Mouse (Mus musculus) MEL (cell line): ENCODE results near the gene Eng. TPM values are rescaled to one million over a fixed set of nuclear protein-coding genes. Genes with fewer than 3 reads are reported as not detected.
A peak's percentile ranks its signal among the peaks of the same experiment; 100 is the strongest.

Experiments used
- DNase-seq: peaks from one replicate; pipeline ENCODE4 v3.0.0; 2011; ENCODE audit warnings: low read depth, low spot score
- H3K27ac ChIP-seq: 2 replicates; pipeline ENCODE4 v1.5.1; 2012; ENCODE audit warnings: low read depth, mild to moderate bottlenecking, control low read depth, low read length, moderate library complexity; ENCODE audit not compliant: control insufficient read depth
- H3K27me3 ChIP-seq, 2 experiments: fragments of 150-350 bp in 1 of 2; sonication (generic) in 1 of 2; 2 replicates each; pipeline ENCODE4 v1.6.1; 2012; ENCODE audit warnings: low read length in 2 of 2, mild to moderate bottlenecking in 2 of 2, improper control_type of control experiment in 1 of 2, moderate library complexity in 1 of 2; ENCODE audit not compliant: insufficient read depth in 2 of 2, control insufficient read depth in 1 of 2
- H3K36me3 ChIP-seq, 2 experiments: 2 replicates each; pipeline ENCODE4 v1.6.1; 2012 to 2014; ENCODE audit warnings: low read length in 2 of 2, improper control_type of control experiment in 1 of 2, inconsistent platforms in 1 of 2, mild to moderate bottlenecking in 1 of 2; ENCODE audit not compliant: insufficient read depth in 2 of 2, control insufficient read depth in 1 of 2
- H3K4me1 ChIP-seq, 2 experiments: fragments of 150-350 bp in 1 of 2; sonication (generic) in 1 of 2; 2 replicates each; pipeline ENCODE4 v1.6.1; 2012; ENCODE audit warnings: low read length in 2 of 2, improper control_type of control experiment in 1 of 2, mild to moderate bottlenecking in 1 of 2; ENCODE audit not compliant: insufficient read depth in 2 of 2, control insufficient read depth in 1 of 2
- H3K4me3 ChIP-seq, 2 experiments: fragments of 150-350 bp in 1 of 2; sonication (generic) in 1 of 2; 2 replicates each; pipeline ENCODE4 v1.5.1; 2012; ENCODE audit warnings: low read depth in 2 of 2, low read length in 2 of 2, mild to moderate bottlenecking in 2 of 2, moderate library complexity in 2 of 2, control low read depth in 1 of 2, improper control_type of control experiment in 1 of 2; ENCODE audit not compliant: control insufficient read depth in 1 of 2, insufficient read depth in 1 of 2
- H3K79me2 ChIP-seq: 2 replicates; pipeline ENCODE4 v1.6.1; 2012; ENCODE audit warnings: mild to moderate bottlenecking, low read length, moderate library complexity; ENCODE audit not compliant: control insufficient read depth, poor library complexity, insufficient read depth
- H3K9ac ChIP-seq: 2 replicates; pipeline ENCODE4 v1.6.1; 2012; ENCODE audit warnings: low read depth, mild to moderate bottlenecking, control low read depth, low read length, moderate library complexity; ENCODE audit not compliant: control insufficient read depth, poor library complexity, severe bottlenecking
- H3K9me3 ChIP-seq: fragments of 150-350 bp; sonication (generic); replicated peaks from 2 replicates; pipeline ENCODE4 v1.6.1; 2012; ENCODE audit warnings: mild to moderate bottlenecking, low read length, improper control_type of control experiment, moderate library complexity; ENCODE audit not compliant: insufficient read depth
- BHLHE40 ChIP-seq: IDR thresholded peaks from 2 replicates; pipeline ENCODE4 v1.6.1; 2012; ENCODE audit warnings: low read depth, mild to moderate bottlenecking, inconsistent platforms, low read length, improper control_type of control experiment, borderline replicate concordance
- CHD1 ChIP-seq: IDR thresholded peaks from 2 replicates; pipeline ENCODE4 v1.6.1; 2012; ENCODE audit warnings: low read depth, mild to moderate bottlenecking, inconsistent platforms, low read length, improper control_type of control experiment
- CHD2 ChIP-seq: IDR thresholded peaks from 2 replicates; pipeline ENCODE4 v1.6.1; 2011; ENCODE audit warnings: low read length, improper control_type of control experiment
- CTCF ChIP-seq, 3 experiments: IDR thresholded peaks in 2 of 3; conservative IDR thresholded peaks in 1 of 3; 2 replicates each; pipeline ENCODE4 v1.5.1; 2011 to 2012; ENCODE audit warnings: low read length in 3 of 3, low read depth in 2 of 3, mild to moderate bottlenecking in 2 of 3, improper control_type of control experiment in 1 of 3, inconsistent platforms in 1 of 3, mixed read lengths in 1 of 3, moderate library complexity in 1 of 3; ENCODE audit not compliant: control insufficient read depth in 1 of 3, insufficient read depth in 1 of 3, poor library complexity in 1 of 3, severe bottlenecking in 1 of 3
- E2F4 ChIP-seq: IDR thresholded peaks from 2 replicates; pipeline ENCODE4 v1.6.1; 2011; ENCODE audit warnings: low read depth, low read length, improper control_type of control experiment, borderline replicate concordance
- EP300 ChIP-seq, 2 experiments: IDR thresholded peaks; 2 replicates each; pipeline ENCODE4 v1.6.1; 2011; ENCODE audit warnings: improper control_type of control experiment in 2 of 2, low read length in 2 of 2, low read depth in 1 of 2, mild to moderate bottlenecking in 1 of 2
- ETS1 ChIP-seq: IDR thresholded peaks from 2 replicates; pipeline ENCODE4 v1.6.1; 2012; ENCODE audit warnings: low read depth, mild to moderate bottlenecking, inconsistent platforms, low read length, improper control_type of control experiment, moderate library complexity
- GABPA ChIP-seq: IDR thresholded peaks from 2 replicates; pipeline ENCODE4 v1.6.1; 2012; ENCODE audit warnings: low read depth, mild to moderate bottlenecking, inconsistent platforms, low read length, improper control_type of control experiment, moderate library complexity
- HCFC1 ChIP-seq: IDR thresholded peaks from 2 replicates; pipeline ENCODE4 v1.6.1; 2012; ENCODE audit warnings: low read depth, mild to moderate bottlenecking, inconsistent platforms, low read length, improper control_type of control experiment, moderate library complexity
- JUND ChIP-seq: IDR thresholded peaks from 2 replicates; pipeline ENCODE4 v1.6.1; 2011; ENCODE audit warnings: low read depth, mild to moderate bottlenecking, improper control_type of control experiment, low read length
- KAT2A ChIP-seq: conservative IDR thresholded peaks from 2 replicates; pipeline ENCODE4 v1.6.1; 2012; ENCODE audit warnings: low read depth, low read length, improper control_type of control experiment, inconsistent platforms
- MAFK ChIP-seq: IDR thresholded peaks from 2 replicates; pipeline ENCODE4 v1.6.1; 2011; ENCODE audit warnings: low read depth, mild to moderate bottlenecking, low read length, improper control_type of control experiment, borderline replicate concordance
- MAX ChIP-seq: IDR thresholded peaks from 2 replicates; pipeline ENCODE4 v1.6.1; 2011; ENCODE audit warnings: low read length, improper control_type of control experiment
- MAZ ChIP-seq: IDR thresholded peaks from 2 replicates; pipeline ENCODE4 v1.6.1; 2012; ENCODE audit warnings: low read depth, mild to moderate bottlenecking, inconsistent platforms, low read length, improper control_type of control experiment
- MEF2A ChIP-seq: IDR thresholded peaks from 2 replicates; pipeline ENCODE4 v1.6.1; 2014; ENCODE audit warnings: low read depth, mild to moderate bottlenecking, inconsistent platforms, low read length, improper control_type of control experiment; ENCODE audit not compliant: poor library complexity, insufficient replicate concordance, severe bottlenecking; ENCODE audit errors: extremely low read depth
- MXI1 ChIP-seq: IDR thresholded peaks from 2 replicates; pipeline ENCODE4 v1.6.1; 2011; ENCODE audit warnings: mild to moderate bottlenecking, low read depth, low read length, improper control_type of control experiment
- MYB ChIP-seq: IDR thresholded peaks from 2 replicates; pipeline ENCODE4 v1.6.1; 2011; ENCODE audit warnings: mild to moderate bottlenecking, low read depth, low read length, improper control_type of control experiment
- MYC ChIP-seq: IDR thresholded peaks from 2 replicates; pipeline ENCODE4 v1.6.1; 2011; ENCODE audit warnings: low read depth, mild to moderate bottlenecking, low read length, improper control_type of control experiment, moderate library complexity
- NELFE ChIP-seq: IDR thresholded peaks from 2 replicates; pipeline ENCODE4 v1.6.1; 2011; ENCODE audit warnings: low read depth, low read length, improper control_type of control experiment
- NRF1 ChIP-seq: IDR thresholded peaks from 2 replicates; pipeline ENCODE4 v1.6.1; 2014; ENCODE audit warnings: low read depth, mild to moderate bottlenecking, inconsistent platforms, low read length, improper control_type of control experiment, moderate library complexity; ENCODE audit not compliant: poor library complexity, insufficient read depth, severe bottlenecking
- POLR2A ChIP-seq, 2 experiments: IDR thresholded peaks; 2 replicates each; pipeline ENCODE4 v1.6.1; 2011 to 2012; ENCODE audit warnings: low read length in 2 of 2, mild to moderate bottlenecking in 2 of 2, control low read depth in 1 of 2, improper control_type of control experiment in 1 of 2, low read depth in 1 of 2, moderate library complexity in 1 of 2; ENCODE audit not compliant: control insufficient read depth in 1 of 2, insufficient read depth in 1 of 2, poor library complexity in 1 of 2
- POLR2AphosphoS2 ChIP-seq: IDR thresholded peaks from 2 replicates; pipeline ENCODE4 v1.6.1; 2011; ENCODE audit warnings: low read length, improper control_type of control experiment
- POLR2AphosphoS5 ChIP-seq: IDR thresholded peaks from 2 replicates; pipeline ENCODE4 v1.6.1; 2012; ENCODE audit warnings: low read depth, borderline replicate concordance, mild to moderate bottlenecking, inconsistent platforms, low read length, moderate library complexity, mixed read lengths
- RAD21 ChIP-seq: IDR thresholded peaks from 2 replicates; pipeline ENCODE4 v1.6.1; 2011; ENCODE audit warnings: mild to moderate bottlenecking, low read depth, low read length, improper control_type of control experiment
- RCOR1 ChIP-seq: IDR thresholded peaks from 2 replicates; pipeline ENCODE4 v1.6.1; 2012; ENCODE audit warnings: low read depth, mild to moderate bottlenecking, inconsistent platforms, low read length, improper control_type of control experiment
- SIN3A ChIP-seq: IDR thresholded peaks from 2 replicates; pipeline ENCODE4 v1.6.1; 2012; ENCODE audit warnings: low read length, improper control_type of control experiment, inconsistent platforms
- SMC3 ChIP-seq: IDR thresholded peaks from 2 replicates; pipeline ENCODE4 v1.6.1; 2011; ENCODE audit warnings: low read depth, low read length, improper control_type of control experiment
- TAL1 ChIP-seq: IDR thresholded peaks from 2 replicates; pipeline ENCODE4 v1.6.1; 2012; ENCODE audit warnings: mild to moderate bottlenecking, inconsistent platforms, low read length, moderate library complexity, mixed read lengths
- TCF12 ChIP-seq: IDR thresholded peaks from 2 replicates; pipeline ENCODE4 v1.6.1; 2014; ENCODE audit warnings: low read depth, mild to moderate bottlenecking, inconsistent platforms, low read length, improper control_type of control experiment, moderate library complexity
- UBTF ChIP-seq: IDR thresholded peaks from 2 replicates; pipeline ENCODE4 v1.6.1; 2012; ENCODE audit warnings: low read depth, mild to moderate bottlenecking, inconsistent platforms, low read length, improper control_type of control experiment, moderate library complexity, borderline replicate concordance; ENCODE audit not compliant: insufficient read depth
- ZC3H11A ChIP-seq: IDR thresholded peaks from 2 replicates; pipeline ENCODE4 v1.6.1; 2012; ENCODE audit warnings: low read depth, mild to moderate bottlenecking, inconsistent platforms, low read length, improper control_type of control experiment
- ZKSCAN1 ChIP-seq: IDR thresholded peaks from 2 replicates; pipeline ENCODE4 v1.6.1; 2012; ENCODE audit warnings: low read depth, mild to moderate bottlenecking, inconsistent platforms, low read length, improper control_type of control experiment, moderate library complexity
- ZMIZ1 ChIP-seq: IDR thresholded peaks from 2 replicates; pipeline ENCODE4 v1.6.1; 2012; ENCODE audit warnings: low read depth, mild to moderate bottlenecking, inconsistent platforms, low read length, improper control_type of control experiment, moderate library complexity
- ZNF384 ChIP-seq: IDR thresholded peaks from 2 replicates; pipeline ENCODE4 v1.6.1; 2012; ENCODE audit warnings: low read depth, mild to moderate bottlenecking, inconsistent platforms, low read length, improper control_type of control experiment
- polyA plus RNA-seq, 2 experiments: library from polyadenylated mRNA; stranded (reverse) in 1 of 2; unstranded in 1 of 2; fragments of >175 nt in 1 of 2; fragments of >200 nt in 1 of 2; gene quantifications; 2 replicates each; pipeline versions ENCODE4 v1.2.1 to v1.2.4; 2012; ENCODE audit warnings: low replicate concordance in 2 of 2, low read depth in 1 of 2; ENCODE audit not compliant: insufficient read length in 2 of 2, insufficient read depth in 1 of 2, missing spikeins in 1 of 2
- total RNA-seq: library from RNA; depleted of rRNA; stranded (reverse); fragments of 300-350 nt; gene quantifications from 2 replicates; pipeline ENCODE4 v1.2.3, GENCODE M21; 2012

The Eng gene
- total and polyA plus RNA-seq, 3 experiments, result 0.73 to 1.0 TPM; not detected in 1

GRCm38 (mm10) chr2:32618051-32618450, 28.3 kb upstream of the Eng start (continued):
- no peak for TF ChIP-seq ETS1

- peak overlapping the region; percentile 69 for H3K27ac ChIP-seq
- peak; percentile 88 for DNase-seq
- H3K79me2 ChIP-seq, result no peaks in the 10 kb centered on the region
- peak overlapping the region; percentile 29; the same call in 1 of the 2 replicates for H3K9ac ChIP-seq
- H3K27me3 ChIP-seq, result no peaks in the 10 kb centered on the region
- H3K4me3 ChIP-seq, result no peak overlapping the region
- H3K9me3 ChIP-seq, result no peaks in the 10 kb centered on the region
- H3K36me3 ChIP-seq, result peaks cover 0 to 11% of the 10 kb centered on the region in 2 experiments; a peak in 2 of 4 replicates
- H3K4me1 ChIP-seq, result peaks cover 2 to 17% of the 10 kb centered on the region in 2 experiments; a peak in 3 of 4 replicates
- TF ChIP-seq MXI1 (no peak), SMC3 (no peak), BHLHE40 (peak; percentile 55; the same call in 1 of the 2 replicates), POLR2AphosphoS5 (no peak), ZKSCAN1 (no peak), MAFK (no peak), NELFE (no peak), E2F4 (no peak), NRF1 (no peak), CHD1 (no peak), MYB (no peak), MEF2A (no peak), POLR2A (IDR thresholded peaks at IDR 0.05; ENCODE audit: control insufficient read depth in 1 of 2, insufficient read depth in 1 of 2, low read depth in 1 of 2, low read length in 2 of 2, poor library complexity in 1 of 2) (no peak), RAD21 (no peak), GABPA (no peak), TCF12 (peak; percentile 53; the same call in 1 of the 2 replicates), HCFC1 (no peak), JUND (no peak), RCOR1 (no peak), UBTF (no peak), EP300 (IDR thresholded peaks at IDR 0.05; ENCODE audit: low read depth in 1 of 2, low read length in 2 of 2) (peak in 1 of 2 experiments; percentile 63; a peak in 3 of 4 replicates), KAT2A (no peak), CTCF (IDR thresholded peaks at IDR 0.05 in 2 of 3, conservative IDR thresholded peaks at IDR 0.05 in 1 of 3; ENCODE audit: control insufficient read depth in 1 of 3, insufficient read depth in 1 of 3, low read depth in 2 of 3, low read length in 3 of 3, poor library complexity in 1 of 3, severe bottlenecking in 1 of 3) (no peak), SIN3A (peak; percentile 41; the same call in 1 of the 2 replicates), ZMIZ1 (no peak), ETS1 (peak; percentile 55), CHD2 (no peak), ZNF384 (no peak), MYC (no peak), POLR2AphosphoS2 (no peak), MAX (no peak), MAZ (peak; percentile 62; the same call in 1 of the 2 replicates), ZC3H11A (no peak), TAL1 (peak; percentile 75)
Measured at GRCm38 (mm10) chr2:32620682-32621516, 25.5 kb upstream of the Eng start.
